Mouse (Mus musculus): ENCODE results near the gene Ppa1. TPM values are rescaled to one million over a fixed set of nuclear protein-coding genes. Genes with fewer than 3 reads are reported as not detected.
"Not testable (repeated sequence)": the region's sequence is repeated elsewhere in the genome, so short reads cannot be mapped to it uniquely, and the experiment has no call there.

The Ppa1 gene
- polyA plus RNA-seq, 1 experiment: 121 TPM

DNA sequence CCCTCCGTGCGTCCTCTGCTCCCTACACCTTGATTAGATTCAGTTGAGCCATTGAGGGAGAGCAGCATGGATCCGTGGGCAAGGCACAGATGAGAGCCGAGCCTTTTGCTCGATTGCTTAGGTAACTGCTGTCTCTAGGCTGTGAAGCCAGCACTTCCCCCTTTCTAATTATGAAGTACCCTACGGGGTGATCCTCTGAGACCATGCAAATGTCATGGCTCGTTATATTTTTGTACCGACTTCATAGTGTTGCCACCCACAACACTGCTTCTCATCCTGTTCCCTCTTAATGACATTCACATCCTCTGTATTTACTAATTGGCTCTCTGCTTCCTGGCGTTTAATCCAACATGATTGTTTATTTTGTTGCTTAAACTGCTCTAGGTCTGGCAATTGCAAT, 26.7 kb upstream of the Ppa1 start:
- TF ChIP-seq POLR2A (IDR thresholded peaks at IDR 0.05; ENCODE audit: borderline replicate concordance, extremely low read depth, insufficient read depth, insufficient read length, poor library complexity, severe bottlenecking): no peak
- TF ChIP-seq CTCF (IDR thresholded peaks at IDR 0.05; ENCODE audit: borderline replicate concordance, extremely low read depth, insufficient read depth, insufficient read length): no peak
- DNase-seq (ENCODE audit: low read depth): peak; percentile 61

DNA sequence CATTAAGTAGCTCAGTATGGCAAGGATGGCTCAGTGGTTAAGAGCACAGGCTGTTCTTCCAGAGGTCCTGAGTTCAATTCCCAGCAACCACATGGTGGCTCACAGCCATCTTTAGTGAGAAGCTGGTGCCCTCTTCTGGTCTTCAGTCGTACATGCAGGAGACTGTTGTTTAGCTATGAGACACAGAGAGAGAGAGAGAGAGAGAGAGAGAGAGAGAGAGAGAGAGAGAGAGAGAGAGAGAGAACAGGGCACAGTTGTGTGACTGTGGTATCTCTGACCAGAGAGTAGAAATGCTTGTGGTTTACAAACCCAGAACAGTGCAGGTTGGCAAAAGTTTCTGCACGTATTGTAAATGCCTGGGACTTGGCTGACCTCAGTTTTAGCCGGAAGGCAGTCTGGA, 24.5 kb upstream of the Ppa1 start:
- not testable (repeated sequence) for DNase-seq (ENCODE audit: low read depth)

DNA sequence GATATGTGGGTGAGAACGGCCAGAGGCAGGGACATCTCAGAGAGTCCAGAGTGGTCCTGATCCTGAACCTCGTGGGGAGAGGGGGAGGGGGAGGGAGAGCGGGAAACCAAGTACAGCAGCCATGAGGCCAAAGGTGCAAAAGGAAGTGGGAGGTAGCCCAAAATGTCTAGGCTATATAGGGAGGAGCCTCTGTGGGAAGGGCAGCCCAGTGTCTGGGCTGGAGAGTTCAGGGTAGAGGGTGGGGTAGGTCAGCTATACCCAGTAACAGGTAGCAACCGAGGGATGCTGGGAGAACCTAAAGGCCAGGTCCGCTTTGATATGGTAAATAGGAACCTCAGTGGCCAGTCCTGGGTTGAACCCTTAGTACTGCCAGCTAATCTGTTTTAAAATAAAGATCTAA, 23.6 kb upstream of the Ppa1 start:
- DNase-seq (ENCODE audit: low read depth): no peak
- TF ChIP-seq CTCF (IDR thresholded peaks at IDR 0.05; ENCODE audit: borderline replicate concordance, extremely low read depth, insufficient read depth, insufficient read length) (no peak), POLR2A (IDR thresholded peaks at IDR 0.05; ENCODE audit: borderline replicate concordance, extremely low read depth, insufficient read depth, insufficient read length, poor library complexity, severe bottlenecking) (no peak)

DNA sequence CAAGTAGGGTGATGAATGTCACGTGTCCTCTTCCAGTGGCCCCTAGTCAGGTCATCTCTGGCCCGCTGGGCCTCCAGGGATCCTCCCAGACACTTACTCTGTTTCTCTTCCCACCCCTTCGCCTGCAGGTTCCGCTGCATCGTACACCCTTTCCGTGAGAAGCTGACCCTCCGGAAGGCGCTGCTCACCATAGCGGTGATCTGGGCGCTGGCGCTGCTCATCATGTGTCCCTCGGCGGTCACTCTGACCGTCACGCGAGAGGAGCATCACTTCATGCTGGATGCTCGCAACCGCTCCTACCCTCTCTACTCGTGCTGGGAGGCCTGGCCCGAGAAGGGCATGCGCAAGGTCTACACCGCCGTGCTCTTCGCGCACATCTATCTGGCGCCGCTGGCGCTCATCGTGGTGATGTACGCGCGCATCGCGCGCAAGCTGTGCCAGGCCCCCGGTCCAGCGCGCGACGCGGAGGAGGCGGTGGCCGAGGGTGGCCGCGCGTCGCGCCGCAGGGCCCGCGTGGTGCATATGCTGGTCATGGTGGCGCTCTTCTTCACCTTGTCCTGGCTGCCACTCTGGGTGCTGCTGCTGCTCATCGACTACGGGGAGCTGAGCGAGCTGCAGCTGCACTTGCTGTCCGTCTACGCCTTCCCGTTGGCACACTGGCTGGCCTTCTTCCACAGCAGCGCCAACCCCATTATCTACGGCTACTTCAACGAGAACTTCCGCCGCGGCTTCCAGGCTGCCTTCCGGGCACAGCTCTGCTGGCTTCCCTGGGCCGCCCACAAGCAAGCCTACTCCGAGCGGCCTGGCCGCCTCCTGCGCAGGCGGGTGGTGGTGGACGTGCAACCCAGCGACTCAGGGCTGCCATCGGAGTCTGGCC, 22.7 kb upstream of the Ppa1 start:
- DNase-seq (ENCODE audit: low read depth): peak; percentile 58
- TF ChIP-seq POLR2A (IDR thresholded peaks at IDR 0.05; ENCODE audit: borderline replicate concordance, extremely low read depth, insufficient read depth, insufficient read length, poor library complexity, severe bottlenecking): no peak
- no peak for TF ChIP-seq CTCF (IDR thresholded peaks at IDR 0.05; ENCODE audit: borderline replicate concordance, extremely low read depth, insufficient read depth, insufficient read length)

DNA sequence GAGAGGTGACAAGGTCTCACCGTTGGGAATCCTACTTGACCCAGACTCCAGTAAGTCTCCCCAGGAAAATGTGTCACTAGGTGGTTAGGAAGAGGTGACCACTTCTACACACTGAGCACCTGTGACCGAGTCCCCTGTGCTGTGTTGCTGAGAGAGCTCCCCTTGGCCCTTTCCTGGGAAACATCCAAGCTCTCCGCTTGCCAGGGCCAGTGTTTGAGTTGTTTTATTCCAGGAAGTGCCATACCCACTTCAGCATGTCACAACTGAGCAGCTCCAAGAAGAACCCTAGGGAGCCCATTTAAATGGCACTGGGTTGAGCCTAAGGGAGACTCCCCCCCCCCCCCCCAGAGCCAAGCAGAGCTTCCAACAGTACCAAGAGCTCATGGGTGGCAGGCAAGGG, 21.8 kb upstream of the Ppa1 start:
- no peak for TF ChIP-seq CTCF (IDR thresholded peaks at IDR 0.05; ENCODE audit: borderline replicate concordance, extremely low read depth, insufficient read depth, insufficient read length)
- no peak for TF ChIP-seq POLR2A (IDR thresholded peaks at IDR 0.05; ENCODE audit: borderline replicate concordance, extremely low read depth, insufficient read depth, insufficient read length, poor library complexity, severe bottlenecking)
- no peak for DNase-seq (ENCODE audit: low read depth)

DNA sequence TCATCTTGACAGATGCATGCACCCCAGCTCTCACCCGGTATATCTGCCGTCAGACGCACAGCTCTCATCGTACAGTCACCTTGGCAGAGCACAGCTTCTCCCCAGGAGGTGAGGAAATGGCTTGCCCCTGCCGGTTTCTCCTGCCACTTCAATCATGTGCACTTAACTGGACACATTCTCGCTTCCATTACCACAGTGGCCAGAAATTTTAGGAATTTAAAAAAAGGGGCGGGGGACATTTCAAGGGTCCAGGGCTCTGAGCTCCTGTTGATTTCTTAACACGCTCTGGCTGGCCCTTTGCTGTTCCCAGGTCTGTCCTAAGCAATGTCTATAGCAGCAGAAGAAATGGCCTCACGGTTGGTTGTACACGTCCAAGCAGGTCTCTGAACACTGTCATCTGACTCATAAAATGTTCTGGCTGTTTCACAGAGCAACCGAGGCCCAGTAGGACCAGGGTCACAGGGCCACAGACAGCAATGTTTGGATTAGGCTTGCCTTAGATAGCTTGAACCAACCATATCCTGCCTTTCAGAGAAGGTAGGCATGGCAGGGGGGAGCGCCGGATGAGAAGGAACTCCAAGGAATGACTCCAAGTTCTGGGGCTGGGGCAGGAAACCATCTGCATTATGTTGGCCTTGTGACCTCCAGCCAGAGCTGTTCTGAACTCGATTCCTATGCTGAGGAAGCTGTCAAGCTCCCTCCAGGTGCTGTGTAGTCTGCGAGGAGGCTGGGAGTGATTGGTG, 21.0 kb upstream of the Ppa1 start:
- DNase-seq (ENCODE audit: low read depth): no peak
- no peak for TF ChIP-seq CTCF (IDR thresholded peaks at IDR 0.05; ENCODE audit: borderline replicate concordance, extremely low read depth, insufficient read depth, insufficient read length)
- no peak for TF ChIP-seq POLR2A (IDR thresholded peaks at IDR 0.05; ENCODE audit: borderline replicate concordance, extremely low read depth, insufficient read depth, insufficient read length, poor library complexity, severe bottlenecking)

DNA sequence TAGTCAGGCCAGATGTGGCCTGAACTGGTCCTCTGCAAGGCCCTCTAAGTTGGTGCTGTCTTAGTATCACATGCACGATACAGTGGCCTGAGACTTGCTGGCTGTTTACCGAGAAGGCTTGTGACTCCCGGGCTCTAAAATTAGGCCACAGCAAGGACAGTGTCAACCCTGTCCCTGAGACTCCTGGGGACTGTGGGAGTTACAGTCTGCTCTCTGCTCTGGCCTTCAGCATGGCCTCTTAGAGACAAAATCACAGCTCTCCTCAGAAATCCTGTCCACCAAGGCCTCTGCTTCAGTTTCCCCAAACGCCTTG, 20.5 kb upstream of the Ppa1 start:
- no peak for DNase-seq (ENCODE audit: low read depth)
- TF ChIP-seq CTCF (IDR thresholded peaks at IDR 0.05; ENCODE audit: borderline replicate concordance, extremely low read depth, insufficient read depth, insufficient read length) (no peak), POLR2A (IDR thresholded peaks at IDR 0.05; ENCODE audit: borderline replicate concordance, extremely low read depth, insufficient read depth, insufficient read length, poor library complexity, severe bottlenecking) (no peak)

DNA sequence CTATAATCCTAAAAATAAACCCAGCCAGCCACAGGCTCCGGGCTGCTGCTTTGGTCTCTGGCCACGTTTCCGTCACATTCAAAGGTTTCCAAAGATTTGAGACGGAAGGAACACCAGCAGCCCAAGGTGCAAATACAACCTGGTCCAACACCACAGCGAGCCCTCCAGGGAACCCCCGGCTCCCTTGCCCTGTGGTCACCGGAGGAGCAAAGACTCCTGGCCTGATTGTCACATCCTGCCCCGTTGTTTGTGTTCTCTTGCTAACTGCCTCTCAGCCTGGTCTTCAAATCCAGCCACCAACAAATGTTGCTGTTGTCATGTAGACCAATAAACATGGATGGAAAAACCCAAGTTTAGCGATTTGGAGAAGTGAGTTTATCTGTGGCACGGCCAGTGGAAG, 15.9 kb upstream of the Ppa1 start:
- TF ChIP-seq POLR2A (IDR thresholded peaks at IDR 0.05; ENCODE audit: borderline replicate concordance, extremely low read depth, insufficient read depth, insufficient read length, poor library complexity, severe bottlenecking) (no peak), CTCF (IDR thresholded peaks at IDR 0.05; ENCODE audit: borderline replicate concordance, extremely low read depth, insufficient read depth, insufficient read length) (no peak)

DNA sequence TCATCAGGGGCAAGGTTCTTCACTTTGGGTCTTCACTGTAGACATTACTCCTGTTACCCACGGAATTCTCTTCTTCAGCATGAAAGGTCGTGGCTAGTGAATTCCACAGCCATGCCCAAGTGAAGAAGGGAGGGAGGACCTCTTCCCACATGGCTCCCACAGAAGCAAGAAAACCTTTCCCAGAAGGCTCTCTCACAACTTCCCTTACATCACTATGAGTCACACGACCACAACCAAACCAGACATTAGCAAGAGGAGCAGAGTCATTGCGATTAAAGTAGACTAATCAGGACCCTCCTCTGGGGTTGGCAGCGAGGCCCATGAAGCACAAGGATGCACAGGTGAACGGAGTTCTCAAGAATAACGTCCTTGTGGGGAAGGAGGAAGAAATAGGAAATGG, 11.3 kb upstream of the Ppa1 start:
- no peak for DNase-seq (ENCODE audit: low read depth)
- TF ChIP-seq POLR2A (IDR thresholded peaks at IDR 0.05; ENCODE audit: borderline replicate concordance, extremely low read depth, insufficient read depth, insufficient read length, poor library complexity, severe bottlenecking) (no peak), CTCF (IDR thresholded peaks at IDR 0.05; ENCODE audit: borderline replicate concordance, extremely low read depth, insufficient read depth, insufficient read length) (no peak)

More for the DNA sequence above, 15.9 kb upstream of the Ppa1 start:
- DNase-seq (ENCODE audit: low read depth): no peak

DNA sequence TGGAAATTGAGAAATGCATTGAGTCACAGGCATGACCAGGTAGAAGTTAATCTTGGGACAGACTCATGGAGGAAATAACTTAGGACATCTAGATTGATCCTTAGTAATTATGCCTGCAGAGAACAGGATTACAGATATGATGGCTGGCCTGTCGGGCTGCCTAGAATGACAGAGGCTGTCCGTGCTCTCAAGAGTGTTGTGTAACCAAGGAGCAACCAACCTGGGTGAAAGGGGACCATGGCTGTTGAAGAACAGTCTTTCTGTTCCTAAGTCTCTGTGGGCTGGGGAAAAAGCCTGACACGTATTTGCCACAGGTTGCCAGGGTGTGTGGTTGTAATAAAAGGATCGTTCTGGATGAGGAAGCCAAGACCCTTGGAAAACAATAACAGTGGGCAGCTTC, 8.0 kb upstream of the Ppa1 start:
- TF ChIP-seq CTCF (IDR thresholded peaks at IDR 0.05; ENCODE audit: borderline replicate concordance, extremely low read depth, insufficient read depth, insufficient read length) (no peak), POLR2A (IDR thresholded peaks at IDR 0.05; ENCODE audit: borderline replicate concordance, extremely low read depth, insufficient read depth, insufficient read length, poor library complexity, severe bottlenecking) (no peak)
- no peak for DNase-seq (ENCODE audit: low read depth)

DNA sequence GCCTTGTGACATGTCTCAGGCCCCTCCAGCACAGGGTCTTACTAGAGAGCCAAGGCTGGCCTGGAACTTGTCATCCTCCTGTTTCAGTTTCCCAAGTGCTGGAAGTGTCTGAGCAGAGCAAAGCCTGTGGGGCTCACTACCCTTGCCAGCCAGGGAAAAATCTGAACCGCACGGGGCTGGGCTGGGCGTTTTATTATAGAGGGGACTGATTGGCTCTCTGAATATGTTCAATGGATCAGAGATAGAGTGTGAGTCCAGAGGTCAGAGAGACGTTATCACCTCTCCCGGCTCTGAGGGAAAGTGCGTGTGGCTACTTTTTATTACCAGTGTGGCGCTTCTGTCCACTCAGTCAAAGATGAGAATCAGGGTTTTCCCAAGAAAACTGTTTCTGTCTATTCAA, 1.8 kb upstream of the Ppa1 start:
- TF ChIP-seq CTCF (IDR thresholded peaks at IDR 0.05; ENCODE audit: borderline replicate concordance, extremely low read depth, insufficient read depth, insufficient read length) (no peak), POLR2A (IDR thresholded peaks at IDR 0.05; ENCODE audit: borderline replicate concordance, extremely low read depth, insufficient read depth, insufficient read length, poor library complexity, severe bottlenecking) (no peak)
- DNase-seq (ENCODE audit: low read depth): no peak

All from brain, embryonic 14.5 days (tissue).